Mouse (Mus musculus): ENCODE measurements around the gene Olfm1.

Olfm1 gene

DNA sequence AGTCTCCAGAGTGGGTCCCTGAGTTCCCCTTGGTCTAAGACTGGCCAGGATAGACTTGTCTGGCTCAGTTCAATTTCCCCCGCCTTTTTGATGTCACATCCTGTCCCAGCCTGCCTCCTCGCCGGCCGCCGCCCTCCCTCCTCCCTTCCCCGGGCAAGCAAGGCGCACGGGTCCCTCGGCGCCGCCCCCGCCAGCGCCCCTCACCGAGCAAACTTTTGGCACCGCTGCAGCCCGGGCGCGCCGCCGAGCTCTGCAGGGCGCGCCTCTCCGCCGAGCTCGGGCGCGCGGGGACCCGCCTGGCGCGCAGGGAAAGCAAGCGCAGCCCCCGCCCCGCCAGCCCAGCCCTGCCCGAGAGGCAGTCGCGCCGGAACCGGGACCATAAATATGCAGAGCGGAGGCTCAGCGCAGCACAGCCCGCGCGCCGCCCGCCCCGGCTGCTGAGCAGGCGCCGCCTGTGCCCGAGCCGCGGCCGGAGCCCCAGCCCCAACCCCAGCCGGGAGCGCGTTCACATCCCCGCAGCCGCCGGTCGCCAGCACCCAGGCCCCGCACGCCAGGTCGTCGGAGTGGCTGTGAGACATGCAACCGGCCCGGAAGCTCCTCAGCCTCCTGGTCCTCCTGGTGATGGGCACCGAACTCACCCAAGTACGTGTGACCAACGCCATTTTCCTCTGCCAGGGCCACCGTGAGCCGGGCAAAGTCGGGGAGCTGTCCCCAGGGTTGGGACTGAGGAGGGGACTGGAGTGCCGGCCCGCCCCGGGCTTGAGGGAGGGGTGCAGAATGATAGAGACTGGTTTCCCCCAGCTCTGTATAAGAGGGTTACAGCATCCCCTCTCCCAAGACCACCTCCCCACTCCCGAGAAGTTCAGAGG, at the start of gene Olfm1:
Gene Olfm1 (plus strand): TSS at position 172 of the 869 bp plus-strand sequence.
- DNase-seq (ENCODE audit: low spot score in 2 of 2), result peak; percentile 64 to 70

DNA sequence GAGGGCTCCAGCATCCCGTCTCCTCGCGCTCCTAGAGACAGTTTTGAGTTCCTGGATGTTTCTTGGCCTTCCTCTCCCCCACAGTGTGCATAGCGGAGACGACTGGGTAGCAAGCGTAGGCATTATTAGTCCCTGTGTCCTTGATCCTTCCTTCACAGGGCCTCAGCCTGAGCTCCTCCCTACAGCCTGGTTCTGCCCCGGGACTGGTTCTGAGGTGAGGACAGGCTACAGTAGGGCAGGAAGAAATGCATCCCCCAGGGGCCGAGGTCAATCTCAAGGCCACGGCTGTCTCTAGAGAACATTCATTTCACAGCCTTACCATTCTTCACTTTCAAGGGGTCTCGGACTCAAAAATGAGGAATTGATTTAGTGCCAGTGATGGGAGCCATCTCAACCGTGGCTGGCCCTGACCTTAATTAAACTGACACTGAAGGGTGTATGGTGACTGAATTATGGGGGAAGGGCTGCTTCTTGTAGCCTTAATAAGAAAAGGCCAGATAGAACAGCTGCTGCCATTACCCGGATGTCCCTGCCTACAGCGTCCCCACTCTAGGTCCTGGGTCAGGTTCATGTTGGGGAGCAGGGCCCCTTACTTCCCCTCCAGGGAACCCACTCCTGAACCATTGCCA, 49.3 kb upstream of the Olfm1 start:
- DNase-seq (ENCODE audit: low spot score in 2 of 2), result no peak

DNA sequence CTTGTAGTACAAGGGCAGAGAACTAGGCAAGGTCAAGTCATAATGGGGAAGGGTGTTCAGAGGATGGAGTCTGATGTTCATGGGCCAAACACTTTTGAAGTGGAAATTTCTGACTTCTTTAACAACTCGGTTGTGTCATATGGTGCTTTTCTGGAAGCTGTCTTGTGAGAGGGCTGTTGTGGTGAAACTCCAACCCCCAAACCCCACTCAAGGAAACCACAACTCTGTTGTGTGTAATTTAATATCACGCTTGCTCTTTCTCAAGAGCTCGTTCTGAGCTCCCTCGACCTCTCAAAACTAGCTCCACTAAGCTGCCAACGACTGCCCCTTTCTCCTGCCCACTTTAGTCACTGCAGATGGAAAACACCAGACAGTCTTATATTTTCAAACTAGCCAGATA, 47.1 kb upstream of the Olfm1 start:
- DNase-seq (ENCODE audit: low spot score in 2 of 2), result no peak

DNA sequence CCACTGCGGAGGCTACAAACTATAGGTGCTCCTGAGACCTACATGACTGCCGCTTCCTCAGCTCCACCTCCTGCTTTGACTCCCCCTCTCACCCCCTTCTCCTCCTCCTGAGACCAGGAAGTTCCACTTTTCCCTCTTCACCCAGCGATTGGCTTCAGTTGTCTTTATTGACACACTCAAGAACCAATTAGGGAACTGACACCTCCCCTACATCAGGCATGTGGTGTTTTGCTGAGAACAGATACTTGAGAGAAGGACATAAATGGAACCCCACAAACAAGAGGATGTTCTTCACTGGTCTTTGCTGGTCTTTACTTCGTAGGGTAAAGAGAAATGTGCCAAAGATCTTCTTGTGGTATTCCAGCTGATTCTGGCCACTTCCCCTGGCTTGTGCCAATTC, 46.6 kb upstream of the Olfm1 start:
- DNase-seq (ENCODE audit: low spot score in 2 of 2), result no peak

DNA sequence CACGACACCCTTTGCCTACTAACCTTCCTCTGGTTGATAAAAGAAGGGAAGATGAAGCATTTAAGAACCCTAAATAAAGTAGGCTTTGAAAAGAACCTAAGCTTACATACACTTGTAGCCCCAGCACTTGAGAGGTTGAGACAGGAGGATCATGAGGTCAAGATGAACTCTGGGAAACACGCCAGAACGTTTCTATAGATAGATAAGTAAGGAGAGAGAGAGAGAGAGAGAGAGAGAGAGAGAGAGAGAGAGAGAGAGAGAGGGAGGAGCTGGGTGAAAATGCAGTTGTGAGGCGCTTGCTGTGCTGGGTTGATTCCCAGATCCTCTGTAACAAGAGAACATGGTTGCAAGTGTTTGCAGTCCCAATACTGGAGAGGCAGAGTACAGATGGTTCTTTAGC, 46.1 kb upstream of the Olfm1 start:
- no peak for DNase-seq (ENCODE audit: low spot score in 2 of 2)

DNA sequence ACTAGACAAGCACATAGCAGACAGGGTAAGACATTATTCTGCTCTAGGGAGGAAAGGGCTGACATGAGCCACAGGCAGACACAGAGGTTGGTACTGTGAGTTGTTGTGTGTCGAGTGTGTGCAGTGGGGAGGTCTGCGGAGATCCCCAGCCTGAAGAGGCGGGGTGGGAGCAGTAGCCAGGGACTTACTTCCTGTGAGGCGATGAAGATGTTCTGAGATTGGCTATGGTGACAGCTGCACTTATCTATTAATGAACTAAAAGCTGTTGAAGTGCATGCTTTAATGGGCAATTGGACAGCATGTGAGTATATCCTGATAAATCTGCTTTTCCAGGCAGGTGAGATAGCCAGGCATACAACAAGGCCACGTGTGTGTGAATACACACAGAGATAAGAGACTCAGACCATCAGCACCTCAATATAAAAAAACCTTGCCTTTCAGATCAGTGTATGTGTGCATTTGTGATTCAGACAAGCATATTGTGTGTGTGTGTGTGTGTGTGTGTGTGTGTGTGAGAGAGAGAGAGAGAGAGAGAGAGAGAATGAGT, 45.5 kb upstream of the Olfm1 start:
- DNase-seq (ENCODE audit: low spot score in 2 of 2), result no peak

DNA sequence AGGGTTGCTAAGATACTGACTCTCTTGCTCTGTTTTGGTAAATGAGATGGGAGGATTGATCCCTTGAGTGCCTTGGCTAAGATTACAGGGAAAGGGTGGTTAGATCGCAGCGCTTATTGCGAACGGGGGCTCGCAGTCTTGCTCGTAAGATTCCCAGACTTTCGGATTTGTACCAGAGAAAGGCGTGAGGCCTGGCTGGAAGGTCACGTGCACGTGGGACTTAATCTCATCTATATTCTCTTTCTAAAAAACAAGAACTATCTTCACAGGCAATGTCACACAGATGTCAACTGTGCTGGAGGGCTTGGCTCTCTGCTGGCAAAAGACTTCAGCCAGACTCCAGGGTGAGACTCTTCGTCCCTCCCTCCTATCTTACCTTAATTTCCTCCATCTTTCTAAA, 43.1 kb upstream of the Olfm1 start:
- no peak for DNase-seq (ENCODE audit: low spot score in 2 of 2)

DNA sequence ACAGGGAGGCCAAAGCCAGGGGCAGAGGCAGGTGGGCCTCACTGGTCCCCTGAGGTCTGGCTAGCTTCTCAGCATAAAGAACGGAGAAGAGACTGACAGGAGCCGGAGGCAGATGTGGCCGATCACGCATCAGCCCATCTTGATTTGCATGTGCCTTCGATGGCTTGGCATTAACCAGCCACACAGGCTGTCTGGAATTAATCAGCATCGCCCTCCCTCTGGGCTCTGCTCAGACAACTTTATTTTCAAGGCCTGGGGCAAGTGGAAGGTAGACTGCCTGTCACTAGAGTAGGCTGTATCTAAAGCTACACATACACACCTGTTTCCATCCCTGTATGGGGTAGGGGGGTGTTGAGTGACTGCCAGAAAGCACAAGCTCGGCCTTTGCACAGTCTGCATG, 32.2 kb upstream of the Olfm1 start:
- DNase-seq (ENCODE audit: low spot score in 2 of 2), result no peak

DNA sequence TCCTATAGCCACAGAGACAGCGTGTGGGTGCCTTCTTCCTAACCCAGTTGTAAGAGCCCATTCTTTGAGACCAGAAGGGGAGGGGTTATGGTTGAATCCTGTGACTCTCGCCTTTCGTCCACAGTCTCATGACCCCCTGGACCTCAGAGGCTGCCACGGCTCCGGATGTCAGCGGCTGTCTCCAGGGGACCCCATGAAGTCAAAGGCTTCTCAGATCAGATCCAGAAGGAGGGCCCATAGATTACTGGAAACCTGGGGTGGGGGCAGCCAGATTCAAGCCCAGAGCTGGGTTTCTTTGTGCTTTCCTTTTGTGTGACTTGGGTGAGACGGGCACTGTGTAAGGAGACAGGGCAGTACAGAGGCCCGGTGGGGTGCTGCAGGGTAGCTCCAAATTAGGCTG, 27.2 kb upstream of the Olfm1 start:
- DNase-seq (ENCODE audit: low spot score in 2 of 2), result no peak

DNA sequence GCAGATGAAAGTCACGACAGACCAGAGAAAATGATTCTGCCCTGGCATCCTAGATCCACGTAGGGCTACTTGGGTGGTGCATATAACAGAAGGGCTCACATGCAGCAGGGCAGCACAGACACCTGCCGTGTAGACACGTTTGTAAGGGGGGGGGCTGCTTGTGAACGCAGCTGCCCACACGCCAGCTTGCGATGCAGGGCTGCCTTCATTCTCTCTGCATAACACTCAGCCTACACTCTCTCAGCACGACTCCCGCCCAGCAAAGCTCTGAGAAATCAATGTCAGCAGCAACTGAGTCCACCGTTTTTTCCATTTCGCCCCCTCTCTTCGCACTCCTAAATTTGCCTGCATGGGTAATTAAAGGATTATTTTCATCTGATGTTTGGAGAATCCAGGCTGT, 23.5 kb upstream of the Olfm1 start:
- DNase-seq (ENCODE audit: low spot score in 2 of 2), result peak; percentile 39 to 48

DNA sequence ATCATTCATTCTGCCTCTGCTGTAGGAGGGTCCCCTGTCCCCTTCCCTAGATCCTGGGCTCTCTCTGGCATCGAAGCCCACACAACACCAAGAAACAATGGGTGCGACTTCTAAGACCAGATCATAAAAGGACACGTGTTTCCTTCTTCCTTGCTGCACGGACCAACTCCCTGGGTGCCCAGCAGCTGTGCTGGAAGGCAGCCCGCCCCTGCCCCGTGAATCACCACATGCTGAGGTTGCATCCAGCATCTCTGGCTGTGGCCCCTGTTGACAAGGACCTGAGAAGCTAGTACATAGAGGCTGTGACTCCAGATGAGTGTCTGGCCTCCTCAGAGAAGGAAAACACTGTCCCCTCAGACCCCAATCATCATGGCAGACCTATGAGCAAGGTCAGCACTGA, 20.8 kb upstream of the Olfm1 start:
- DNase-seq (ENCODE audit: low spot score in 2 of 2), result no peak

DNA sequence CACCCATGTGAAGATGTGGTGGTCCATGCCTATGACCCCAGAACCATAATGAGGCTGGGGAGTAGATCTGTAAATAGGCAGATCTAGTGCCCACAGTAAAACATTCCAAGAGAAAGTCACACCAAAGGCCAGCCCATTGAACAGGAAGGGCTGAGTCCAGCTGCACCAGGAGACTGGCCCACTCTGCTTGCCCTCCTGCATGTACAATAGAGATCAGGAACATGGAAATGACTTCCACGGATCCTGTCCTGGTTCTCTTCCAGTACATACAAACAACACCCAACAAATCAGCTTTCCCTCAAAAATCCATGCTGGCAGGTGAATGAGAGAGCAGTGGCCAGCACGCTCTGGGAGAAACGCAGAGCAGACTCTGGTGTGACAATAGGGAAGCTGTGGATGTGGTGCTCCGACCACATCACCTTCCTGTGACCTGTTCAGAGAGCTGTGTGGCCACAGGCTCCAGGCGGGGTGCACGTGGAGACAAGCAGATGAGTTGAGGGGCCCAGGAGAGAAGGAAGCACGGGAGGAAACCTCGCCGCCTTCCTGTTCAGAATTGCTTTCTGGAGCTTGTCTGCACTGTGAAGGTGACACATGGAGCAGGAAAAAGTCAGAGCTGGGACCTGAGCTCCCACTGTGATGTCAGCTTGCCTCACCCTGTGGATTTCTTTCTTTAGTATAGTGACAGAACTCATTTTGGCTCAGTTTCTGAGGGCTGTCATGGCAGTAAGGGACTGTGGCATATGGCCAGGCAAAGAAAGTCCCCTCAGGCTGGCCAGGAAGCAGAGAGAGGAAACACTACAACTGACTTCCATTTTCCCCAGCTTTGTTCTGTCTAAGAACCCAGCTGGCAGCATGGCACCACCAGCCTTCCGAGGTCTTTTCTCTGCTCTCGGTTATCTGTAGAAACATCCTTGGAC, 19.3 kb upstream of the Olfm1 start:
- DNase-seq (ENCODE audit: low spot score in 2 of 2), result no peak

DNA sequence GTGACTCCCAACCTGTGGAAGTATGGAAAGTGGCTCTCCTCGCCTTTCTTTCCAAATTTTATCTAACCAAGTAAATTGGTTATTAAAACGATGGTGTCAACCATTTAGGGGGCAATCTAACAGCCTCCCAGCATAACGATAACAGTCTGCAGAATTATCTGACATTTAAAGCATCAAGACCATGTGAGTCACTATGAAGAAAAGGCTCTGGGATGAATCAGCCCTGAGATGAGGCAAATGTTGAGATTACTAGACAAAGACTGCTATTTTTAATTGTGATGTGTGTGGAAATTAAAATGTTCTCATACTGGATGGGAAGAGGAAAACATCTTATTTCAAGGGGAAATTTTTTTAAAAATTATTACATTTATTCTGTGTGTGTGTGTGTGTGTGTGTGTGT, 18.4 kb upstream of the Olfm1 start:
- DNase-seq (ENCODE audit: low spot score in 2 of 2), result no peak

DNA sequence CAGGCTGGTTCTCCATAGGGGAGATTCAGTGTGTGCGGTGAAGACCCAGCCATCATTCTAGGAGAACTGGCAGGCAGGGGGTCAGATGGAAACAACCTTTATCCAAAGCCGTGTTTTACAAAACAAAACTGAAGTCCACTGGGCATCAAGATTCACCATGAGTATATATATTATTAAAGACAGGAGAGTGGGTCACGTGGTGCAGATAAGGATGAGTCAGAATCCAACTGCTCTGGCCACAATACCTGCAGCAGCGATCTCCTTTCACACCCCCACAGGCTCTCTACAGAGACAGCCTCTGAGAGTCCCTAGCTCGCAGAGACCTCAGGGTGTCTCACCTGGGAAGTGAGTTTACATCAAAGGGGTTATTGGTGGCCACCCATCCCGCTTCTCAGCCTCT, 14.2 kb upstream of the Olfm1 start:
- DNase-seq (ENCODE audit: low spot score in 2 of 2), result no peak

DNA sequence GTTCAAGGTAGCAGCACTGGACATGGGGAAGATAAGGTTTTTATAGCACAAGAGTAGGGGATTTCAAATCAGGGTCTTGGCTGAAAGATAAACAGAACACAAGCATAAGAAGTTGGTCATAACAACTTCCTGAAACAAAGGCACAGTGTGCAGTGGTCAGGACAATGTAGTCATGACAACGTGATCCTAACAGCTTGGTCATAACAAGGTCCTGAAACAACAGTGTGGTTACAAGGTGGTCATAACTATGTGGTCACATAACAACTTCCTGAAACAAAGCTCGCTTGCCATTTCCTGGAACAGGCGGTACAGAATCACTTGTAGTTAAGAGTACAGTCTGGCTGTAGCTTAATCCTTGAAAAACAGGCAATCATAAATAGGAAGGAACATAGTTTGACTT, 12.7 kb upstream of the Olfm1 start:
- no peak for DNase-seq (ENCODE audit: low spot score in 2 of 2)

DNA sequence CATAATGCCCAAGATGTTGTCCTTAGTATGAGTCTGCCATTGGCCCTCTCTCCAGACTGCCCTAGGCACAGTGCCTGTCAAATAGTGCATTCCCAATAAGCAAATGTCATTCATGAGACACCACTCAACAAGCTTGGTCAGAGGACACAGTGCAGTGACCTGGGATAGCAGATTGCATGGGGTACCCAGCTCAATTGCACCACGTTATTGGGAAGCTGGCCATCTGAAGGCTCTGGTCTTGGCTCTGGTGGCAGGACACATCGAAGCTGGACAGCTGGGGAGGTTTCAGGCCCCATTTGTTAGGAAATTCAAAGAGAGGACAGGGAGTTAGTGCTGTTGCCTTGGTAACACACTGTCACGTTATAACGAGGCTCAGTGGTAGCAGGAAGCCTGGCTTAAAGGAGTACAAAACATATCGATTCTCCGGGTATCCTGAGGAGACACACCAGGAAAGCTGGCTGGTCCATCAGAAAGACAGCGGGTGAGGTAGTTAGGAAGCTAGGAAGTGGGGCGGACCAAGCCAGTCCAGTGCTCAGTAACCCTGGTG, 4.3 kb upstream of the Olfm1 start:
- DNase-seq (ENCODE audit: low spot score in 2 of 2), result no peak

DNA sequence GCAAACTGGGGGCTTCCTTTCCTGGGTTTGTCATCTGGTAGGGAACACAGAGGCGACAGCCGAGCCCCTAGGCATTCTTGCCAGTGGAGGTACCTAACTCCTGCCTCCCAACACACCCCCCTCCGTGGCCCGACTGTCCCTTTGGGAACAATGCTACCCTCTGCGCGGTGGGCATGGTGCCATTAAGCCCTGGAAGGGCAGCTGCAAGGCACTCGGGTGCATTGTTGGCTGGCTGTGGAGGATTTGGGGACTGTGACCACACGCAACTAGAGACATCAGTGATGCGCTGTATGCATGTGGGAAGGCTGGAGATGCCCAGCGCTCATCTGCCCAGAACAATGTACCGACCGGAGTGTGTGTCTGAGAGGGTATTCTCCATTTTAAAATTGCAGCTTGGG, 897 bp downstream of the Olfm1 start:
- DNase-seq (ENCODE audit: low spot score in 2 of 2), result no peak

DNA sequence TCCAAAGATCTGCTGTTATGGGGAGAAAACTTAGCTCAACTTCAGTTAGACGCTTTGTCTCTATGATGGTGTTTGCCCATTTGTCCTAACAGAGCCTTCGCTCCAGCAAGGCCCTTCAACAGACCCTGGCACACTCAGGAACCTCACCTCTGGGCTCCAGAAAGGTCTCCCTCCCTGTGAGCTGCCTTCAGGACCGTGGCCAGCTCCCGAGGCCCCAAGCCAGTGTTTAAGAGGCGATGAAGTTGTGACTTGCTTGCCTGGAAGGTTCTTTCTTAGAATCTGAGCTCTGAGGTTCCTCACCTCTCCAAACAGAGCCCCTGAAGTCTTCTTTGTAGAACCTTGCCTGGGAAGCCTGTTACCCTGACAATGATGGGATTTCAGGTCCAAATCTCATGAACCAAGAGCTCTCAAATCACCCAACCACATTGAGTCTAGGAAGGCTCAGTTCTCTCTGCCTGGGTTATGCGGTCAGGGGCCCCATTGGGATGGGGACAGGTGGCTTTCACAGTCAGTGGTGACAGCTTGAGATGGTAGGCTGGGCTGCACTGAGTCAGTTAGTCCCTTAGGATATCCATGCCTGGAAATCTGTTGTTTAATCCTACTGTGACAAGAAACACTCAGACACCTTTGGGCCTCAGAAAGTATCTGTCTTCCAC, 2.3 kb downstream of the Olfm1 start:
- no peak for DNase-seq (ENCODE audit: low spot score in 2 of 2)

DNA sequence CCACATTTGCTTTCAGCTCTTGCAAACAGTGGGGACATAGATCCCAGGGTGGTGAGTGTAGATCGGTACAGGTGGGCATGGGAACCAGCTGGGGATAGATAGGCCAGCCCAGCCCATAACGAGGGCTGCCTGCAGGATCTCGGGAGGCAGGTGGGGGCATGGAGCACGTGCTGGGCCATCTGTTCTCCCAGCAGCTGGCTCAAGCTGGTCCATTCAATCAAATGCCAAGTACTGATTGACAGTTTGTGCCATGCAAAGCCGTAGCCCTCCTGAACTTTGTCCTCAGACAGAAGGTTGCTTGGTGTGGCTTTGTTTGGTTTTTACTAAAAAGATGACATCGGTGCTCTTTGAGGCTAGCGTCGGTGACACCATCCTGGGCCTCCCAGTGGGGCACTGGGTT, 2.9 kb downstream of the Olfm1 start:
- no peak for DNase-seq (ENCODE audit: low spot score in 2 of 2)

DNA sequence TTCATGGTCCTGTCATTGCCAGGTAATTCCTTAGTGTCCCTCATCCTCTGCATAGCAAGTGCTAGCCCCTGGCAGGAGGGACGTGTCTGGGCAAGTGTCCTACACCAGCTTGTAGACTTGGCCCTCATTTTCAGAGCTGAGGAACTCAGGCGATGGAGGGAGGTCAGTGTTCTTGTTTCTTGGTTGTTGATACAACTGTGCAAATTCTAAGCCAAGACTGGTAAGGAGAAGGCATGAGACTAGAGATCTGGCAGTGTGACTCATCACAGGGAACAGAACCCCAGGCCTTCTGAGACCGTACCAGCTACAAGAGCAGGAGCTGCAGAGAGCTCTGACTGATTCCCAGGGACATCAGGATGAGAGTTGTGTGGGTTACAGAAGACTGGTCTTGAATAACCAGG, 8.6 kb downstream of the Olfm1 start:
- no peak for DNase-seq (ENCODE audit: low spot score in 2 of 2)

DNA sequence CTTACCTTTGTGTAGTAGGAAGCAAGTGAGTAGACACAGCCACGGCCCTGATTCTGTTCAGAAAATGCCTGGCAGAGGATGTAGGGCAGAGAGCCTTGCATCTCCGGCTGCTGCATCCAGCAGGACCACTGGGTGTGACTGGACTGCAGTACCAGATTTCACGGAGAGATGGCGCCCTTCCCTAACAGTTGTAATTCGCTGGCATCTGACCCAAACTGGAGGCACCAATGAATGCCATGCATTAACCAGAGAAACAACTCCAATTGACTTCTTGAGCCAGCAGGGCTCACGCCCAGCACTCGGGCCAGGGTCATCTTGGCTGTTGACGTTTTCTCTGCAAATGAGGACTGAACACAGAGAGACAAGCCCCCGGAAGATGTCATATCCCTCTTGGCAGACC, 11.4 kb downstream of the Olfm1 start:
- DNase-seq (ENCODE audit: low spot score in 2 of 2), result peak; percentile 97 to 99
